Mouse (Mus musculus): ENCODE measurements around the gene Nsun5. TPM values are rescaled to one million over a fixed set of nuclear protein-coding genes. Genes with fewer than 3 reads are reported as not detected.

Gene Nsun5
- total RNA-seq (2014; rRNA removed) = 20.2 and 29.5 TPM in 2 replicates
- polyA plus RNA-seq (2015; fragmentation: Nextera tagmentation; extraction: Ambion mirVana) = 19.5 and 20.4 TPM in 2 replicates

- ATAC-seq (peak; percentile 82), DNase-seq (peak; percentile 98)
- Histone ChIP-seq H3K27me3 (ENCODE audit: insufficient read depth, low read length) (no peaks in the 10 kb centered on the region), H3K36me3 (ENCODE audit: insufficient read depth) (peaks cover 29% of the 10 kb centered on the region), H3K9ac (peak within 1 kb of the TSS; percentile 72), H3K4me3 (ENCODE audit: low read depth, low read length) (peak within 1 kb of the TSS; percentile 58), H3K4me1 (ENCODE audit: insufficient read depth) (peaks cover 2% of the 10 kb centered on the region; the same call in 1 of the 2 replicates), H3K4me2 (ENCODE audit: low read depth) (peak within 1 kb of the TSS; percentile 81), H3K9me3 (ENCODE audit: low read length) (no peaks in the 10 kb centered on the region), H3K27ac (ENCODE audit: low read depth, low read length) (peak within 1 kb of the TSS; percentile 80)
- no peak for TF ChIP-seq CTCF (IDR thresholded peaks at IDR 0.05; ENCODE audit: low read depth)
- WGBS = under 1% methylated on average over 63 of the region's 64 CpGs
These were observed at the start of gene Nsun5 for GRCm38 (mm10) chr5:135369787-135370654. Nsun5 (plus strand) TSS chr5:135369953.

- TF ChIP-seq CTCF (IDR thresholded peaks at IDR 0.05; ENCODE audit: low read depth) = no peak
- Histone ChIP-seq H3K9ac (no peak overlapping the region), H3K27me3 (ENCODE audit: insufficient read depth, low read length) (no peaks in the 10 kb centered on the region), H3K4me2 (ENCODE audit: low read depth) (no peak overlapping the region), H3K4me1 (ENCODE audit: insufficient read depth) (no peaks in the 10 kb centered on the region), H3K4me3 (ENCODE audit: low read depth, low read length) (no peak overlapping the region), H3K27ac (ENCODE audit: low read depth, low read length) (no peak overlapping the region), H3K36me3 (ENCODE audit: insufficient read depth) (no peaks in the 10 kb centered on the region), H3K9me3 (ENCODE audit: low read length) (no peaks in the 10 kb centered on the region)
- DNase-seq = no peak
- ATAC-seq = no peak
- 95% methylated on average over 1 of the region's 1 CpGs for WGBS
These were observed 47.6 kb upstream of the Nsun5 start for GRCm38 (mm10) chr5:135322197-135322596.

GRCm38 (mm10) chr5:135326121-135326659 is 43.6 kb upstream of the Nsun5 start:
- Histone ChIP-seq H3K27me3 (ENCODE audit: insufficient read depth, low read length) (no peaks in the 10 kb centered on the region), H3K4me3 (ENCODE audit: low read depth, low read length) (no peak overlapping the region), H3K4me2 (ENCODE audit: low read depth) (no peak overlapping the region), H3K36me3 (ENCODE audit: insufficient read depth) (no peaks in the 10 kb centered on the region), H3K9me3 (ENCODE audit: low read length) (no peaks in the 10 kb centered on the region), H3K9ac (no peak overlapping the region), H3K27ac (ENCODE audit: low read depth, low read length) (no peak overlapping the region), H3K4me1 (ENCODE audit: insufficient read depth) (no peaks in the 10 kb centered on the region)
- ATAC-seq (no peak), DNase-seq (peak; percentile 7)
- 6% methylated on average over 3 of the region's 3 CpGs for WGBS
- no peak for TF ChIP-seq CTCF (IDR thresholded peaks at IDR 0.05; ENCODE audit: low read depth)

GRCm38 (mm10) chr5:135329471-135329870 is 40.3 kb upstream of the Nsun5 start:
- Histone ChIP-seq H3K4me2 (ENCODE audit: low read depth) (no peak overlapping the region), H3K4me3 (ENCODE audit: low read depth, low read length) (no peak overlapping the region), H3K4me1 (ENCODE audit: insufficient read depth) (no peaks in the 10 kb centered on the region), H3K27ac (ENCODE audit: low read depth, low read length) (no peak overlapping the region), H3K36me3 (ENCODE audit: insufficient read depth) (no peaks in the 10 kb centered on the region), H3K27me3 (ENCODE audit: insufficient read depth, low read length) (no peaks in the 10 kb centered on the region), H3K9ac (no peak overlapping the region), H3K9me3 (ENCODE audit: low read length) (no peaks in the 10 kb centered on the region)
- ATAC-seq = no peak
- no peak for TF ChIP-seq CTCF (IDR thresholded peaks at IDR 0.05; ENCODE audit: low read depth)
- WGBS = 83% methylated on average over 4 of the region's 4 CpGs
- no peak for DNase-seq

- no peak overlapping the region for H3K4me2 ChIP-seq (ENCODE audit: low read depth)
- no peak overlapping the region for H3K4me3 ChIP-seq (ENCODE audit: low read depth, low read length)
- no peaks in the 10 kb centered on the region for H3K36me3 ChIP-seq (ENCODE audit: insufficient read depth)
- ATAC-seq = no peak
- no peaks in the 10 kb centered on the region for H3K27me3 ChIP-seq (ENCODE audit: insufficient read depth, low read length)
- 80% methylated on average over 5 of the region's 5 CpGs for WGBS
- TF ChIP-seq CTCF (IDR thresholded peaks at IDR 0.05; ENCODE audit: low read depth) = no peak
- no peak overlapping the region for H3K27ac ChIP-seq (ENCODE audit: low read depth, low read length)
- no peak overlapping the region for H3K9ac ChIP-seq
- H3K4me1 ChIP-seq (ENCODE audit: insufficient read depth) = no peaks in the 10 kb centered on the region
- no peak for DNase-seq
- H3K9me3 ChIP-seq (ENCODE audit: low read length) = no peaks in the 10 kb centered on the region
These were observed 39.6 kb upstream of the Nsun5 start for GRCm38 (mm10) chr5:135330201-135330600.

- 85% methylated on average over 6 of the region's 6 CpGs for WGBS
- no peaks in the 10 kb centered on the region for H3K4me1 ChIP-seq (ENCODE audit: insufficient read depth)
- no peak for ATAC-seq
These were observed 38.6 kb upstream of the Nsun5 start for GRCm38 (mm10) chr5:135331161-135331560.

GRCm38 (mm10) chr5:135337575-135337974 is 32.2 kb upstream of the Nsun5 start:
- no peaks in the 10 kb centered on the region for H3K36me3 ChIP-seq (ENCODE audit: insufficient read depth)
- H3K4me2 ChIP-seq (ENCODE audit: low read depth) = no peak overlapping the region
- H3K27ac ChIP-seq (ENCODE audit: low read depth, low read length) = no peak overlapping the region
- DNase-seq (no peak), ATAC-seq (no peak)
- no peaks in the 10 kb centered on the region for H3K4me1 ChIP-seq (ENCODE audit: insufficient read depth)
- no peaks in the 10 kb centered on the region for H3K27me3 ChIP-seq (ENCODE audit: insufficient read depth, low read length)
- 65% methylated on average over 3 of the region's 3 CpGs for WGBS
- peak; percentile 51 for TF ChIP-seq CTCF (IDR thresholded peaks at IDR 0.05; ENCODE audit: low read depth)
- no peak overlapping the region for H3K4me3 ChIP-seq (ENCODE audit: low read depth, low read length)
- no peak overlapping the region for H3K9ac ChIP-seq
- no peaks in the 10 kb centered on the region for H3K9me3 ChIP-seq (ENCODE audit: low read length)

More at GRCm38 (mm10) chr5:135331161-135331560, 38.6 kb upstream of the Nsun5 start:
- Histone ChIP-seq H3K4me3 (ENCODE audit: low read depth, low read length) (no peak overlapping the region), H3K9ac (no peak overlapping the region), H3K27me3 (ENCODE audit: insufficient read depth, low read length) (no peaks in the 10 kb centered on the region), H3K27ac (ENCODE audit: low read depth, low read length) (no peak overlapping the region), H3K4me2 (ENCODE audit: low read depth) (no peak overlapping the region), H3K36me3 (ENCODE audit: insufficient read depth) (no peaks in the 10 kb centered on the region), H3K9me3 (ENCODE audit: low read length) (no peaks in the 10 kb centered on the region)
- no peak for DNase-seq
- TF ChIP-seq CTCF (IDR thresholded peaks at IDR 0.05; ENCODE audit: low read depth) = no peak
